Mouse (Mus musculus) MEL (cell line): ENCODE measurements at regions not wholly inside any gene's neighbourhood (a gene's known extent, or its start where the extent isn't known, plus 50 kb on each side); places are given as distances from the start of the nearest gene placed in this dataset.

Source experiments
- DNase-seq: peaks from one replicate; pipeline ENCODE4 v3.0.0; 2011; ENCODE audit warnings: low read depth, low spot score
- H3K27ac ChIP-seq: 2 replicates; pipeline ENCODE4 v1.5.1; 2012; ENCODE audit warnings: low read depth, mild to moderate bottlenecking, control low read depth, low read length, moderate library complexity; ENCODE audit not compliant: control insufficient read depth
- H3K27me3 ChIP-seq, 2 experiments: fragments of 150-350 bp in 1 of 2; sonication (generic) in 1 of 2; 2 replicates each; pipeline ENCODE4 v1.6.1; 2012; ENCODE audit warnings: low read length in 2 of 2, mild to moderate bottlenecking in 2 of 2, improper control_type of control experiment in 1 of 2, moderate library complexity in 1 of 2; ENCODE audit not compliant: insufficient read depth in 2 of 2, control insufficient read depth in 1 of 2
- H3K36me3 ChIP-seq, 2 experiments: 2 replicates each; pipeline ENCODE4 v1.6.1; 2012 to 2014; ENCODE audit warnings: low read length in 2 of 2, improper control_type of control experiment in 1 of 2, inconsistent platforms in 1 of 2, mild to moderate bottlenecking in 1 of 2; ENCODE audit not compliant: insufficient read depth in 2 of 2, control insufficient read depth in 1 of 2
- H3K4me1 ChIP-seq, 2 experiments: fragments of 150-350 bp in 1 of 2; sonication (generic) in 1 of 2; 2 replicates each; pipeline ENCODE4 v1.6.1; 2012; ENCODE audit warnings: low read length in 2 of 2, improper control_type of control experiment in 1 of 2, mild to moderate bottlenecking in 1 of 2; ENCODE audit not compliant: insufficient read depth in 2 of 2, control insufficient read depth in 1 of 2
- H3K4me3 ChIP-seq, 2 experiments: fragments of 150-350 bp in 1 of 2; sonication (generic) in 1 of 2; 2 replicates each; pipeline ENCODE4 v1.5.1; 2012; ENCODE audit warnings: low read depth in 2 of 2, low read length in 2 of 2, mild to moderate bottlenecking in 2 of 2, moderate library complexity in 2 of 2, control low read depth in 1 of 2, improper control_type of control experiment in 1 of 2; ENCODE audit not compliant: control insufficient read depth in 1 of 2, insufficient read depth in 1 of 2
- H3K79me2 ChIP-seq: 2 replicates; pipeline ENCODE4 v1.6.1; 2012; ENCODE audit warnings: mild to moderate bottlenecking, low read length, moderate library complexity; ENCODE audit not compliant: control insufficient read depth, poor library complexity, insufficient read depth
- H3K9ac ChIP-seq: 2 replicates; pipeline ENCODE4 v1.6.1; 2012; ENCODE audit warnings: low read depth, mild to moderate bottlenecking, control low read depth, low read length, moderate library complexity; ENCODE audit not compliant: control insufficient read depth, poor library complexity, severe bottlenecking
- H3K9me3 ChIP-seq: fragments of 150-350 bp; sonication (generic); replicated peaks from 2 replicates; pipeline ENCODE4 v1.6.1; 2012; ENCODE audit warnings: mild to moderate bottlenecking, low read length, improper control_type of control experiment, moderate library complexity; ENCODE audit not compliant: insufficient read depth
- E2F4 ChIP-seq: IDR thresholded peaks from 2 replicates; pipeline ENCODE4 v1.6.1; 2011; ENCODE audit warnings: low read depth, low read length, improper control_type of control experiment, borderline replicate concordance
- EP300 ChIP-seq, 2 experiments: IDR thresholded peaks; 2 replicates each; pipeline ENCODE4 v1.6.1; 2011; ENCODE audit warnings: improper control_type of control experiment in 2 of 2, low read length in 2 of 2, low read depth in 1 of 2, mild to moderate bottlenecking in 1 of 2
- ZC3H11A ChIP-seq: IDR thresholded peaks from 2 replicates; pipeline ENCODE4 v1.6.1; 2012; ENCODE audit warnings: low read depth, mild to moderate bottlenecking, inconsistent platforms, low read length, improper control_type of control experiment
- ZNF384 ChIP-seq: IDR thresholded peaks from 2 replicates; pipeline ENCODE4 v1.6.1; 2012; ENCODE audit warnings: low read depth, mild to moderate bottlenecking, inconsistent platforms, low read length, improper control_type of control experiment

- Histone ChIP-seq H3K27me3 (no peaks in the 10 kb centered on the region), H3K4me3 (no peak overlapping the region), H3K36me3 (no peaks in the 10 kb centered on the region), H3K4me1 (no peaks in the 10 kb centered on the region), H3K27ac (no peak overlapping the region), H3K9me3 (no peaks in the 10 kb centered on the region), H3K9ac (no peak overlapping the region), H3K79me2 (no peaks in the 10 kb centered on the region)
- no peak for DNase-seq
- no peak for TF ChIP-seq EP300 (IDR thresholded peaks at IDR 0.05; ENCODE audit: low read depth in 1 of 2, low read length in 2 of 2)
- no peak for TF ChIP-seq ZNF384
- TF ChIP-seq E2F4: no peak
- no peak for TF ChIP-seq ZC3H11A
Observed at GRCm38 (mm10) chrX:112755976-112756375, 57.5 kb upstream of the Pof1b start.
